Mouse (Mus musculus): ENCODE measurements around the gene Dync2li1.
A peak's percentile ranks its signal among the peaks of the same experiment; 100 is the strongest.

Dync2li1 gene

DNA sequence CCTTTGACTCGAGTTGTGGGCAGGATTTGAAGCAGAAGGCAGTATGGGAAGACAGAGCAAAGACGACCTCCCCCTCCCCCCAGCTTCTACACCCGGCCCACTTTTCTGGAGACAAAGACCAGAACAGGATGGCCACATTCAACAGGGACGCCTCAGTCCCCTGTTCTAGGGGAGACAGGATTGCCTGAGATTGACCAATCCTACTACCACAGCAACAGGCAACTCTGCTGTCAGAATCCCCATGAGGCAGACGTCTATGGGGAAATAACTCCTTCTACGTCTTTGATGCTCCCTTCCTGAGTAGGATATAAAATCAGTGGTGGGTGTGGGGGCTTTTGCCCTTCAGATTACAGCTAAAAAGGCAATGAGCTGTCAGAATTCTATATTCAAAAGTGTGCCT lies 58.0 kb downstream of the Dync2li1 start:
- no peak for DNase-seq (ENCODE audit: low read depth)

DNA sequence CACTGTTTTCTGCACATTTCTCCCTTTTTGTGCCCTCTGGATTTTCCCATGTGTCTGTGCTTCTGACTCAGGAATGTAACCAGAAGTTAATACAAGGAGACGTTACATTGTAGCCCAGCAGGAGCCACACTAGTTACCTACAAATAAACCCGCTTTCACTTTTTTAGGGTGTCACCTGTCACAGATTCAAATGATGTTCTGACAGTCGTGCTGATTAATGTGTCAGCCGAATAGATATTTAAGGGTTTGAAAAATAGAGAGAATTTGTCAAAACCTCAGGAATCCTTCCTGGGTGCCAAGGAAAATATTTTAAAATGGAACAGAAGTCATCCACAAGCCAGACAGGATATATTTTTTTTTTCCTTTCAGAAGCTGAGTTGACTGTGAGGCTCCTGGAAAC lies 59.0 kb downstream of the Dync2li1 start:
- no peak for DNase-seq (ENCODE audit: low read depth)

DNA sequence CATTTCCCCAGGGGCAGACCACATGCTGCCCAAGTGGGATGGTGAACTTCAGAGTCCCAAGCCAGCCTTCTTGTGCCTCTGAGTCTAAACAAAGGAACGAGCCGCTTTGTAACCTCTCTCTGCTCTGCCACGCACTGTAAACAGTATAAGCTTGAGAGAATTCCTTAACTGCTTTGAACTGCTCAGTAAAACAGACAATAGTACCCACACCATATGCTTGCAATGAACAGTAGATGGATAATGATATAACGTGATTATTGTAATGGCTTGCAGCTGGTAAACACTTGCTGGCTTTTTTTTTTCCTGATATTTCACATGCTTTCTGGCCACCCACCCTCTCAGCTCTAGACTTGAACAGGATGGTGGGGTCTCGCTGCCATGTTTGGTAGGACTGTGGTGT lies 61.7 kb downstream of the Dync2li1 start:
- DNase-seq (ENCODE audit: low read depth) = no peak

DNA sequence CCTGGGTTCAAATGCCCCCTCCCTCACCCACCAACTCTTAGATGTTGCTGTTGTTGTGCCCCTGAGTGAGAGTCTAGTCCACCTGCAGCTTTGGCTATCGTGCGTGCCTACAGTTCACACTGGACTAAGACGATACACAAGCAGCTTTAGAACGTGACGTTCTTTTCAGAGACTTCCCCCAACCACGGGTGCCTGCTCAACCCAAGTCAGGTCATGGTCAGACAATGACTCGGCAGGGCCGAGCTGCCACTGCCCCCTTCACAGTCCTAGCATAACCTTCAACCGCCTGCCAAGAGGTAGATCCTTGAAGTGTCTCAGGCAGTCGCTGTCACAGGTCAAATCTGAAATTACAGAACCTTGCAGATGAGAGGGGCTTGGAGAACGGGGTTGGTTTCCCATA lies 62.5 kb downstream of the Dync2li1 start:
- DNase-seq (ENCODE audit: low read depth) = no peak

DNA sequence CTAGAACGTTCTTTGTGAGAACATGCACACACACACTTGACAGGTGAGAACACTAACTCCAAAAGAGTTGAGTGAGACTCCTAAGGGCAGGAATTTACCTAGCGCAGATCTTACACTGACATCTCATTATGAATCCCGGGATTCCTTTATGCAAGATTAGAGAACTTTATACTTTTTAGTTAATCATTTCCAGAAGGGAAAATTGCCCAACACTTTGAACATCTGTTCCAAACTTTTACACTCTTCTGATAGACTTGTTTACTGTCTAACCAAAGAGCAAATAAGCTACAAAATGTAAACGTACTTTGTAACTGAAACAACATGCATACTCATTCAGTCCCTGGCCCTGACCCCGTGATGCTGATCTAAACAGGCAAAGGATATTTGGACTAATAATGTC lies 63.0 kb downstream of the Dync2li1 start:
- DNase-seq (ENCODE audit: low read depth) = no peak

DNA sequence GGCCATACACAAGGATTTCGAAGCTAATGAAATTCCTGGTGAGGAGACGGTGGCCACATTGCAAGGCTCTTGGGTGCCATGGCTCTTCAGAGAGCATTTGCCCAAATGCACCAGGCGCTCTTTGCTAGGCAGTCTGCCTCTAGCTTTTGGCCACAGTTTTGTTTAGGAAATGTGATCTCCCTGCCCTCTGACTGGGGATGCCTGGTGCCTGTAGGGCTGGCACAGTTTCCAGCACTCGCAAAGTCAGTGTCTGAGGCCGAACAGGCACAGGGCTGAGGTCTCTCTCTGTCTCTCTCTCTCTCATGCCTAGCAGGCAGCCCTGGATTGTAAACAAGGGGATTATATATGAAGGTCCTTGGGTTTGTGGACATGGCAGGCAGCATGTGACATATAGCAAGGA lies 63.8 kb downstream of the Dync2li1 start:
- DNase-seq (ENCODE audit: low read depth) = no peak

DNA sequence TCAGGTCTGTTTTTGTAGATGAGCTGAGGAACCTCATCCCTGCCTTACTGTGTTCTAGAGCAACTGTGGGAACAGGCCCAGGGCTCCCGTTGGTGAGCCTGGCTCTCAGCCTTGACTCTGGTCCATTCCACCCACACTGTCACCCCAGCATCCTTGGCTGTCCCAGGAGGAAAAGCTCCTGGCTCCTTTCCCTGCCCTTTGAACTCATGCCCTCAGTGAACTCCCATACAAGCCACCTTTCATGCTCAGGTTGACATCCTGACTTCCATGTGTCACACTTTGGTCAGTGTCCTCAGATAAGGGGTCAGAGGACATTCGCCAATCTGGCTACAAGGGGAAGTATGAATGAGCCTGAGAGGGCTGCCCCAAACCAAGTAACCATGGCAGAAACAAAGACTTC lies 67.4 kb downstream of the Dync2li1 start:
- no peak for DNase-seq (ENCODE audit: low read depth)

DNA sequence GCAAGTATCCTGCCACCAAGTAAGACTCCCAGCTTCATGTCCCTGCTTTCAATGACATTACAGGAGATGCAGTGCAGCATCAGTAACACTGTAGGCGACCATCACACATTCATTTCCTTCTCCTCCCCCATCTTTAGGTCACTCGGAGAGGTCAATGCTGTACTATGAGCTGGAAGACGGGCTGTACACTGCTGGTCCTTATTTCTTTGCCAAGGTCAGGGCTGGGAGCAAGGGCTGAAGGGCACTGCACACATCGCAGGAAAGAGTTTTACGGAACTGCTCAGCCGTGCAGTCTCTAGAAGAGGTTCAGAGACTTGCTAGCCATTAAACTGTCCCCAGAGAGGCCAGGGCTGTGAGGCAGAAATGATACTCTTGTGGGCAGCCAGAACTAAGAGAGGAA lies 70.2 kb downstream of the Dync2li1 start:
- DNase-seq (ENCODE audit: low read depth) = no peak

DNA sequence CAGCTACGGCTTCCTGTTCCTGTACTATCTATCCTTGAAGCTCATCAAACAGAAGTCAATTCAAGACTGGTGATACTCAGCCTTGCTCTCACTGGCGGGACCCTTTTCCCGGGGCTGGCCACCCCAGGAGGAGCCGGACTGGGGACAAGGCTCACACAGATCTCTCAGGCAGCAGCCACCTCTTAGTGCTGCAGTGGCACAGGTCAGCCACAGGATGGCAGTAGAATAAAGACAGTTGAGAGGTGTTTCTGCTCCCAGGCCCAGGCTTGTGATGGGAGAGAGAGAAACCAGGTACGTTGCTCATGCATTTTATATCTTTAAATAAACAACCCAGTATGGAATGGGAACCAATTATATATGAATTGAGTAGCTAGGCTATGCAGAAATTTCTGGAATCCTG lies 72.4 kb downstream of the Dync2li1 start:
- DNase-seq (ENCODE audit: low read depth) = peak; percentile 29
